Mouse (Mus musculus) bone marrow, adult 2 months (tissue): ENCODE data around the gene Tmem179b. TPM values are rescaled to one million over a fixed set of nuclear protein-coding genes. Genes with fewer than 3 reads are reported as not detected.

ENCODE experiments used
- H3K27ac ChIP-seq: fragments of 200-500 bp; 2 replicates; pipeline ENCODE4 v1.5.1; 2012; ENCODE audit warnings: low read depth, mild to moderate bottlenecking, control low read depth, inconsistent platforms, low read length; ENCODE audit not compliant: control insufficient read depth, poor library complexity, insufficient read depth
- H3K4me1 ChIP-seq: fragments of 200-500 bp; 2 replicates; pipeline ENCODE4 v1.6.1; 2011; ENCODE audit warnings: low read length; ENCODE audit not compliant: control insufficient read depth, insufficient read depth
- H3K4me3 ChIP-seq: fragments of 200-500 bp; replicated peaks from 2 replicates; pipeline ENCODE3; 2011; ENCODE audit warnings: mild to moderate bottlenecking, low read depth, low read length, control low read depth; ENCODE audit not compliant: control insufficient read depth
- CTCF ChIP-seq: fragments of 200-500 bp; IDR thresholded peaks from 2 replicates; pipeline ENCODE4 v1.5.1; 2011; ENCODE audit warnings: low read length, control low read depth; ENCODE audit not compliant: control insufficient read depth, insufficient read depth
- POLR2A ChIP-seq: fragments of 200-500 bp; IDR thresholded peaks from 2 replicates; pipeline ENCODE4 v1.6.1; 2011; ENCODE audit warnings: low read depth, mild to moderate bottlenecking, control low read depth, low read length, borderline replicate concordance; ENCODE audit not compliant: control insufficient read depth
- WGBS: fragments of 180-500 bp; shearing (Covaris S2); methylation state at CpG from one replicate; pipeline ENCODE4 v1.1.7; 2018; 5-methylcytosine and 5-hydroxymethylcytosine counted together
- polyA plus RNA-seq: library from polyadenylated mRNA; stranded (reverse); fragments of >200 nt; gene quantifications from 2 replicates; pipeline ENCODE4 v1.2.4, GENCODE M21; 2011; ENCODE audit warnings: low replicate concordance; ENCODE audit not compliant: missing spikeins, insufficient read depth, insufficient read length

Gene Tmem179b
- polyA plus RNA-seq, 1 experiment = 62.1 TPM

GRCm38 (mm10) chr19:8817001-8817400 is 42.7 kb upstream of the Tmem179b start:
- Histone ChIP-seq H3K4me1 (peaks cover 1% of the 10 kb centered on the region; the same call in 1 of the 2 replicates), H3K4me3 (no peak overlapping the region), H3K27ac (no peak overlapping the region)
- TF ChIP-seq POLR2A (no peak), CTCF (no peak)
- WGBS = 71% methylated on average over 3 of the region's 3 CpGs

GRCm38 (mm10) chr19:8815812-8816211 is 41.5 kb upstream of the Tmem179b start:
- no peak for TF ChIP-seq CTCF
- no peak for TF ChIP-seq POLR2A
- no peak overlapping the region for H3K4me3 ChIP-seq
- WGBS = 84% methylated on average over 11 of the region's 11 CpGs
- H3K4me1 ChIP-seq = no peaks in the 10 kb centered on the region
- H3K27ac ChIP-seq = no peak overlapping the region

- H3K27ac ChIP-seq = peak overlapping the region; percentile 73
- no peak overlapping the region for H3K4me3 ChIP-seq
- WGBS = 88% methylated on average over 5 of the region's 5 CpGs
- TF ChIP-seq POLR2A (no peak), CTCF (no peak)
- peaks cover 2% of the 10 kb centered on the region; the same call in 1 of the 2 replicates for H3K4me1 ChIP-seq
Observed at GRCm38 (mm10) chr19:8806810-8807209, 32.5 kb upstream of the Tmem179b start.

- Histone ChIP-seq H3K4me1 (peaks cover 2% of the 10 kb centered on the region; the same call in 1 of the 2 replicates), H3K4me3 (no peak overlapping the region), H3K27ac (no peak overlapping the region)
- TF ChIP-seq POLR2A (no peak), CTCF (no peak)
- 69% methylated on average over 11 of the region's 11 CpGs for WGBS
Observed at GRCm38 (mm10) chr19:8803879-8804660, 29.8 kb upstream of the Tmem179b start.

GRCm38 (mm10) chr19:8803204-8803780 is 29.0 kb upstream of the Tmem179b start:
- H3K4me3 ChIP-seq = no peak overlapping the region
- no peak overlapping the region for H3K27ac ChIP-seq
- TF ChIP-seq CTCF = no peak
- TF ChIP-seq POLR2A = no peak
- 70% methylated on average over 9 of the region's 9 CpGs for WGBS
- peaks cover 2% of the 10 kb centered on the region; the same call in 1 of the 2 replicates for H3K4me1 ChIP-seq

GRCm38 (mm10) chr19:8802130-8802821 is 28.0 kb upstream of the Tmem179b start, which contains the start of gene Zbtb3:
Gene Zbtb3 (plus strand): TSS chr19:8802555.
- Histone ChIP-seq H3K4me1 (peaks cover 2% of the 10 kb centered on the region; the same call in 1 of the 2 replicates), H3K4me3 (peak within 1 kb of the TSS; percentile 87), H3K27ac (peak within 1 kb of the TSS; percentile 39)
- WGBS = 1% methylated on average over 30 of the region's 30 CpGs
- TF ChIP-seq POLR2A (no peak), CTCF (no peak)

- TF ChIP-seq CTCF (no peak), POLR2A (no peak)
- 0 out of 2 replicates have a peak, but pooled peaks cover under 1% of the 10 kb centered on the region for H3K4me1 ChIP-seq
- H3K27ac ChIP-seq = no peak overlapping the region
- H3K4me3 ChIP-seq = no peak overlapping the region
Observed at GRCm38 (mm10) chr19:8798947-8799315, 24.7 kb upstream of the Tmem179b start.
